14 mouse cellular contexts compared by ENCODE assay signal in genomic region chr2:132927298-132927697, GRCm38 (mm10). TPM values are rescaled to one million over a fixed set of nuclear protein-coding genes. Genes with fewer than 3 reads are reported as not detected.
"Had no signal": no experiment of that assay in that cellular context is flagged by ENCODE, and none has a peak within 500 bp of the region (broad histone marks: within the 10 kb centered on the region; RNA-seq: fewer than 3 reads in every experiment).

No protein-coding gene starts in this region.

- H3K9ac ChIP-seq: limb, embryonic 15.5 days; liver, embryonic 13.5 days; liver, postnatal 0 days; lung, embryonic 15.5 days; midbrain, embryonic 12.5 days; stomach, embryonic 15.5 days had no signal

- H3K27me3 ChIP-seq: limb, embryonic 15.5 days; liver, embryonic 13.5 days; lung, embryonic 15.5 days; megakaryocyte, embryonic 14.5 days; midbrain, embryonic 12.5 days; stomach, embryonic 15.5 days had no signal

- DNase-seq: liver, embryonic 13.5 days; liver, postnatal 0 days; lung, postnatal 14 days; right cerebral cortex, postnatal 14 days; thymus, postnatal 4 days had no signal

- H3K4me1 ChIP-seq: limb, embryonic 15.5 days; liver, embryonic 13.5 days; lung, embryonic 15.5 days; megakaryocyte, embryonic 14.5 days; midbrain, embryonic 12.5 days; stomach, embryonic 15.5 days had no signal

- H3K9me3 ChIP-seq: limb, embryonic 15.5 days; liver, embryonic 13.5 days; lung, embryonic 15.5 days; midbrain, embryonic 12.5 days; stomach, embryonic 15.5 days had no signal

- H3K27ac ChIP-seq: left cerebral cortex, adult 2 months; limb, embryonic 15.5 days; liver, embryonic 13.5 days; lung, embryonic 15.5 days; macrophage; midbrain, embryonic 12.5 days; stomach, embryonic 15.5 days had no signal

- H3K4me3 ChIP-seq: left cerebral cortex, adult 2 months; limb, embryonic 15.5 days; liver, embryonic 13.5 days; lung, embryonic 15.5 days; megakaryocyte, embryonic 14.5 days; midbrain, embryonic 12.5 days; stomach, embryonic 15.5 days had no signal

- ATAC-seq: liver, postnatal 0 days; midbrain, embryonic 16.5 days had no signal

- H3K4me2 ChIP-seq: limb, embryonic 15.5 days; liver, embryonic 13.5 days; lung, embryonic 15.5 days; midbrain, embryonic 12.5 days; stomach, embryonic 15.5 days had no signal

- H3K36me3 ChIP-seq: limb, embryonic 15.5 days; liver, embryonic 13.5 days; lung, embryonic 15.5 days; midbrain, embryonic 12.5 days; stomach, embryonic 15.5 days had no signal

RNA-seq across cellular contexts. Expression of gene Fermt1, which starts 18.4 kb away (rescaled TPM):
- polyA plus RNA-seq: macrophage; midbrain, embryonic 16.5 days; neural tube, embryonic 14.5 days had no signal

RNA-seq across cellular contexts. Expression of gene Lrrn4, which starts 46.6 kb away (rescaled TPM):
- polyA plus RNA-seq: macrophage had no signal
